Mouse (Mus musculus): ENCODE data around the gene Fam227a.

Fam227a gene

GRCm38 (mm10) chr15:79658531-79659375 lies at the start of gene Fam227a, which contains the start of gene Cby1:
Fam227a (minus strand) TSS chr15:79658956.
Cby1 (plus strand) TSS chr15:79659199.
- peak; percentile 95 for DNase-seq (ENCODE audit: low spot score)

- DNase-seq (ENCODE audit: low spot score) = no peak
Observed at GRCm38 (mm10) chr15:79708229-79708822, 49.6 kb upstream of the Fam227a start.

GRCm38 (mm10) chr15:79706603-79707214 lies 48.0 kb upstream of the Fam227a start:
- no peak for DNase-seq (ENCODE audit: low spot score)

GRCm38 (mm10) chr15:79697558-79698187 lies 38.9 kb upstream of the Fam227a start:
- DNase-seq (ENCODE audit: low spot score) = no peak

GRCm38 (mm10) chr15:79697011-79697410 lies 38.3 kb upstream of the Fam227a start:
- no peak for DNase-seq (ENCODE audit: low spot score)

GRCm38 (mm10) chr15:79696508-79696907 lies 37.8 kb upstream of the Fam227a start:
- no peak for DNase-seq (ENCODE audit: low spot score)

GRCm38 (mm10) chr15:79695516-79695915 lies 36.8 kb upstream of the Fam227a start:
- no peak for DNase-seq (ENCODE audit: low spot score)

GRCm38 (mm10) chr15:79694512-79694911 lies 35.8 kb upstream of the Fam227a start:
- no peak for DNase-seq (ENCODE audit: low spot score)

- DNase-seq (ENCODE audit: low spot score) = no peak
Observed at GRCm38 (mm10) chr15:79693740-79694139, 35.0 kb upstream of the Fam227a start.

GRCm38 (mm10) chr15:79692334-79692733 lies 33.6 kb upstream of the Fam227a start:
- no peak for DNase-seq (ENCODE audit: low spot score)

GRCm38 (mm10) chr15:79691023-79691508 lies 32.3 kb upstream of the Fam227a start:
- no peak for DNase-seq (ENCODE audit: low spot score)

GRCm38 (mm10) chr15:79690426-79691022 lies 31.8 kb upstream of the Fam227a start, which contains the start of gene Gtpbp1:
Gtpbp1 (plus strand) TSS chr15:79690845.
- peak; percentile 100 for DNase-seq (ENCODE audit: low spot score)

GRCm38 (mm10) chr15:79689662-79690425 lies 31.1 kb upstream of the Fam227a start:
- no peak for DNase-seq (ENCODE audit: low spot score)

GRCm38 (mm10) chr15:79688268-79688956 lies 29.7 kb upstream of the Fam227a start:
- no peak for DNase-seq (ENCODE audit: low spot score)

- peak; percentile 94 for DNase-seq (ENCODE audit: low spot score)
Observed at GRCm38 (mm10) chr15:79687646-79688267, 29.0 kb upstream of the Fam227a start, which contains the start of gene Josd1. Josd1 (minus strand) TSS chr15:79687919.

GRCm38 (mm10) chr15:79687175-79687574 lies 28.4 kb upstream of the Fam227a start:
- DNase-seq (ENCODE audit: low spot score) = peak; percentile 52

GRCm38 (mm10) chr15:79686046-79686869 lies 27.5 kb upstream of the Fam227a start:
- DNase-seq (ENCODE audit: low spot score) = no peak

- no peak for DNase-seq (ENCODE audit: low spot score)
Observed at GRCm38 (mm10) chr15:79685141-79685641, 26.4 kb upstream of the Fam227a start.

GRCm38 (mm10) chr15:79684616-79685015 lies 25.9 kb upstream of the Fam227a start:
- no peak for DNase-seq (ENCODE audit: low spot score)

All from embryo, embryonic 10.5 days (tissue).